Mouse (Mus musculus) liver, embryonic 14.5 days (tissue): ENCODE data around the gene Fat3. TPM values are rescaled to one million over a fixed set of nuclear protein-coding genes. Genes with fewer than 3 reads are reported as not detected.

ENCODE experiments used
- ATAC-seq: fragments of 200-750 bp; cut with Nextera tagmentation; 2 replicates; pipeline ENCODE4 v1.8.0; 2017; ENCODE audit warnings: moderate number of reproducible peaks, mild to moderate bottlenecking, moderate library complexity; ENCODE audit not compliant: insufficient read depth
- DNase-seq, 3 experiments: peaks; one replicate each; pipeline ENCODE4 v3.0.0-alpha.2; 2012 to 2013; ENCODE audit warnings: low read depth in 3 of 3, low spot score in 3 of 3
- H3K27ac ChIP-seq: fragments of 300-500 bp; sonication (generic); 2 replicates; pipeline ENCODE4 v1.5.1; 2014; ENCODE audit warnings: moderate library complexity, mild to moderate bottlenecking, control low read depth, inconsistent platforms
- H3K27me3 ChIP-seq: fragments of 300-500 bp; sonication (generic); 2 replicates; pipeline ENCODE4 v1.6.1; 2014; ENCODE audit warnings: mild to moderate bottlenecking, low read length, moderate library complexity; ENCODE audit not compliant: control insufficient read depth, insufficient read depth
- H3K36me3 ChIP-seq: fragments of 300-500 bp; sonication (generic); replicated peaks from 2 replicates; pipeline ENCODE4 v1.6.1; 2014; ENCODE audit warnings: low read depth; ENCODE audit not compliant: control insufficient read depth, insufficient read depth
- H3K4me1 ChIP-seq, 2 experiments: fragments of 200-500 bp in 1 of 2; fragments of 300-500 bp in 1 of 2; sonication (generic) in 1 of 2; replicated peaks; 2 replicates each; pipeline ENCODE4 v1.6.1; 2012 to 2014; ENCODE audit warnings: antibody characterized with exemption in 1 of 2, inconsistent platforms in 1 of 2, low read length in 1 of 2; ENCODE audit not compliant: control insufficient read depth in 2 of 2, insufficient read depth in 2 of 2
- H3K4me2 ChIP-seq: fragments of 300-500 bp; sonication (generic); 2 replicates; pipeline ENCODE4 v1.6.1; 2014; ENCODE audit warnings: low read depth, mild to moderate bottlenecking, control low read depth, moderate library complexity
- H3K4me3 ChIP-seq, 2 experiments: fragments of 200-500 bp in 1 of 2; fragments of 300-500 bp in 1 of 2; sonication (generic) in 1 of 2; 2 replicates each; pipeline ENCODE4 v1.5.1; 2012 to 2014; ENCODE audit warnings: low read depth in 2 of 2, low read length in 2 of 2, mild to moderate bottlenecking in 2 of 2, control low read depth in 1 of 2, inconsistent platforms in 1 of 2, moderate library complexity in 1 of 2; ENCODE audit not compliant: insufficient read depth in 1 of 2
- H3K9ac ChIP-seq: fragments of 300-500 bp; sonication (generic); replicated peaks from 2 replicates; pipeline ENCODE4 v1.6.1; 2014; ENCODE audit warnings: mild to moderate bottlenecking, control low read depth, moderate library complexity
- H3K9me3 ChIP-seq: fragments of 300-500 bp; sonication (generic); 2 replicates; pipeline ENCODE4 v1.6.1; 2016; ENCODE audit warnings: low read length, mixed read lengths; ENCODE audit not compliant: control insufficient read depth
- CTCF ChIP-seq: IDR thresholded peaks from 2 replicates; pipeline ENCODE4 v1.5.1; 2016; ENCODE audit warnings: antibody characterized with exemption, low read depth, control low read depth
- EP300 ChIP-seq: IDR thresholded peaks from 2 replicates; pipeline ENCODE4 v1.6.1; 2016; ENCODE audit warnings: antibody characterized with exemption, low read depth
- WGBS: fragments of 180-500 bp; shearing (Covaris S2); extraction: QIAGEN DNeasy Blood & Tissue Kit; methylation state at CpG from one replicate; pipeline ENCODE4 v1.1.7; 2014; ENCODE audit not compliant: insufficient replicate concordance; 5-methylcytosine and 5-hydroxymethylcytosine counted together
- polyA plus RNA-seq, 2 experiments: library from polyadenylated mRNA; depleted of rRNA in 1 of 2; stranded (reverse) in 1 of 2; unstranded in 1 of 2; fragments of >200 nt; fragmentation: Nextera tagmentation in 1 of 2; extraction: Ambion mirVana in 1 of 2; gene quantifications; 2 replicates each; pipeline versions ENCODE4 v1.2.1 to v1.2.3; 2012 to 2014

The Fat3 gene
- polyA plus RNA-seq, 2 experiments: 0.06 TPM; not detected in 1

GRCm38 (mm10) chr9:16133098-16133497 is 368.0 kb downstream of the Fat3 start:
- no peaks in the 10 kb centered on the region for H3K9me3 ChIP-seq
- no peak overlapping the region for H3K4me3 ChIP-seq
- ATAC-seq (no peak), DNase-seq (no peak)
- no peak overlapping the region for H3K9ac ChIP-seq
- no peaks in the 10 kb centered on the region for H3K4me1 ChIP-seq
- H3K36me3 ChIP-seq: no peaks in the 10 kb centered on the region
- H3K27ac ChIP-seq: no peak overlapping the region
- WGBS: 78% methylated on average over 2 of the region's 2 CpGs
- H3K4me2 ChIP-seq: no peak overlapping the region
- no peaks in the 10 kb centered on the region for H3K27me3 ChIP-seq
- TF ChIP-seq CTCF (no peak), EP300 (no peak)

DNA sequence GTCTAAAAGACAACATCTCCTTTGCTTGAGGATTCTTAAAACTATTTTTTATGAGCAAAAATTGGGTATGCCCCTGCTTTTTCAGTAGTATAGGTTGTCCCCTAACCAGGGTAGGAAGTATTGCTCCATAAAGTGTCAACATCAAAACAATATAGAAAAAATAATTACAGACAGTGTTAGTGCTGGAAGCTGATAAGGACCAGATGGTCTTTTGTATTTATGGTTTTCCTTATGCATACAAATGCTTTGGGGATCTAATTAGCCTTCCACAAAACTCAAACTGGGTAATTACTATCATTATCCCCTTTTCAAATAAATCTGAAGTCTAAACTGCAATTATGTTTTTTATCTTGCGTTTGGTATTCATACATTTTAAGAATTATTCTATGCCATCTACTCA is 368.5 kb downstream of the Fat3 start:
- Histone ChIP-seq H3K4me2 (no peak overlapping the region), H3K27ac (no peak overlapping the region), H3K27me3 (no peaks in the 10 kb centered on the region), H3K36me3 (no peaks in the 10 kb centered on the region), H3K4me3 (no peak overlapping the region), H3K4me1 (no peaks in the 10 kb centered on the region), H3K9me3 (no peaks in the 10 kb centered on the region), H3K9ac (no peak overlapping the region)
- DNase-seq (no peak), ATAC-seq (no peak)
- WGBS: 70% methylated on average over 1 of the region's 1 CpGs
- TF ChIP-seq CTCF: no peak
- TF ChIP-seq EP300: no peak

- ATAC-seq (no peak), DNase-seq (no peak)
- 68% methylated on average over 5 of the region's 5 CpGs for WGBS
Observed at GRCm38 (mm10) chr9:16121756-16122155, 379.3 kb downstream of the Fat3 start.

DNA sequence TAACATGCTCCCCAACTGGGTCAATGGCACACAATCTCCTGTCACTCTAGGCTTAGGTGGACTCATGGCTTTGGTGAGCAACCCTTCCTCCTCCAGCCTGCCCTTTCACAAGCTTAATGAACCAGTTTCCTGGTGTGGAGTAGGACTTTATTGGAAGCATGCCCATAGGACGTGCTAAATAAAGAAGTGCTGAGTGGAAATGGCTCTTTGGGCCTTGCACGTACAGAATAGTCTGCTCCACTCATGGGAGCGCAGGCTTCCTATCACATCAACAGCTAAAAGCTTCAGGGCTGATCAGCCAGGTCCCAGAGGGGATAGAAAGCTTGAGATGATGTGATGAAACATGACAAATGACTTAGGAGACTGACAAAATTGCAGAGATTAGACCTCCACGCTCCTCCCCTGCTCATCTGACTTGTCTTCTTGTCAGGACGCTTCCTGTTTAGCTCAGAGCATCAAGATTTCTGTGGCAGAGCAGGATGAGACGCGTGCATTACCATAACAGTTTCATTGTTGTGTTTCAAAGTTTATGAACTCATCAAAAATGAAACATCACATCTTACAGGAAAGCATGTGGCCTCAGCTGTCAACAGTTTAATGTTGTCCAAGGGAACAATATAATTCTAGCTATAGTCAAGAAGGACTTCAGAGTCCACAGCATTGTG is 386.1 kb downstream of the Fat3 start:
- Histone ChIP-seq H3K27ac (no peak overlapping the region), H3K4me1 (no peaks in the 10 kb centered on the region), H3K36me3 (no peaks in the 10 kb centered on the region), H3K9me3 (no peaks in the 10 kb centered on the region), H3K27me3 (no peaks in the 10 kb centered on the region), H3K4me2 (no peak overlapping the region), H3K9ac (no peak overlapping the region), H3K4me3 (no peak overlapping the region)
- DNase-seq (peak in 1 of 3 experiments; percentile 1), ATAC-seq (peak; percentile 48)
- 35% methylated on average over 7 of the region's 7 CpGs for WGBS
- TF ChIP-seq CTCF: no peak
- TF ChIP-seq EP300: no peak

More at GRCm38 (mm10) chr9:16121756-16122155, 379.3 kb downstream of the Fat3 start:
- H3K4me1 ChIP-seq: no peaks in the 10 kb centered on the region
- no peaks in the 10 kb centered on the region for H3K27me3 ChIP-seq
- H3K4me2 ChIP-seq: no peak overlapping the region
- H3K9ac ChIP-seq: no peak overlapping the region
- H3K27ac ChIP-seq: no peak overlapping the region
- H3K4me3 ChIP-seq: no peak overlapping the region
- H3K36me3 ChIP-seq: no peaks in the 10 kb centered on the region
- no peaks in the 10 kb centered on the region for H3K9me3 ChIP-seq
- TF ChIP-seq CTCF: no peak
- no peak for TF ChIP-seq EP300

DNA sequence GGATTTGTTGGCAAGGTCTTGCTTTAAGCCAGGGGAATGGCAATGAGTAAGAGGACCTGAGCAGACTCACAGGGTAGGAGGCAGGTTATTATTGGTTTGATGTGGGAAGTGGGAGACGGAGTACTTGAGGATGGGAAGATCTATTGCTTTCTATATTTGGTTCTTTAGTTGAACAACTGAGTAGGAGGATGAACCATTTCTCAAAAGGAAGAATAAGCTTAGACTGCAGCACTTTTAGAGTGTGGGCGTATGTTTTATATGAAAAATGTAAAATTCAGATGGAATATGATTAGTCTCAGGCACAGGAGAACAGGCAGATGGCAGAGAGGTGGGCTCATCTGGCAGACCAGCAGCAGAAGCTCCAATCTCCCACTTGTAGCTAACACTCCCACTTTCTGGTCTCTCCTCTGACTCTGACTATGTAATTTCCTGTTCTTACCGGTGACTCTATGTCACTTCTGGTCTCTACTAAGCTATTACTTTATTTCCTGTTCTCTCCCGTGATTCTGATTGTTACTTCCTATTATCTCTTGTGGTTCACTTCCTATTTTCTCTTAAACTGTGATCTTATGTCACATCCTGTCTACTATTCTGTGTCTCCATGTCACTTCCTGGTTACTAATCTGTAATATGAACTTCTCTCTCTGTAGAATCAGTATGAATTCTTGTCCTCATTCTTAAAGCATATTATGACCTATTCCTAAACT is 387.0 kb downstream of the Fat3 start:
- WGBS: 29% methylated on average over 4 of the region's 4 CpGs
- DNase-seq: no peak
- Histone ChIP-seq H3K4me3 (no peak overlapping the region), H3K27me3 (no peaks in the 10 kb centered on the region), H3K9me3 (no peaks in the 10 kb centered on the region), H3K4me1 (no peaks in the 10 kb centered on the region), H3K4me2 (no peak overlapping the region), H3K36me3 (no peaks in the 10 kb centered on the region), H3K9ac (no peak overlapping the region), H3K27ac (no peak overlapping the region)
- TF ChIP-seq CTCF: no peak
- no peak for TF ChIP-seq EP300
- no peak for ATAC-seq
